Mouse (Mus musculus) heart, postnatal 0 days (tissue): ENCODE results near the gene Styx.

Source experiments
- CTCF ChIP-seq: IDR thresholded peaks from 2 replicates; pipeline ENCODE4 v1.5.1; 2016; ENCODE audit warnings: antibody characterized with exemption, control low read depth, low read depth
- EP300 ChIP-seq: IDR thresholded peaks from 2 replicates; pipeline ENCODE4 v1.6.1; 2016; ENCODE audit warnings: antibody characterized with exemption, low read depth

GRCm38 (mm10) chr14:45321067-45321466 lies 29.8 kb upstream of the Styx start:
- no peak for TF ChIP-seq CTCF
- no peak for TF ChIP-seq EP300
